ENCODE assay signal across 17 mouse cellular contexts in the genomic region with DNA sequence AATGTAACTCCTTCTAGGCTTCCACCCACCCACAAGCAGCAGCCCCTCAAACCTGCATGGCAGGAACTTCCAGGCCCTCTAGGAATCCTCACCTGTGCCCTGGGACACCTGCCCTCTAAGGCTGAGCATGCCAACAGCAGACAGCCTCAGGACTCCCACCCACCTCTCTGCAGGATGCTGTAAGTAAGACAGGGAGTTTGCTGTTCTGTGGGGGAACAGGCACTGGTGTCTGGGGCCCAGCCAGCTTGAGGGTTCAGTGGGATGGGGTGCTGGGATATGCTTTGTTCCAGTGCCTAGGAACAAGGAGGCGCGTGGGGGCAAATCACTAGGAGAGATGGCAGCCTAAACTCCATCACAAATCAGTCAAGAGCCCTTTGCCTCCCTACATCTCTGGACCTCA. TPM values are rescaled to one million over a fixed set of nuclear protein-coding genes. Genes with fewer than 3 reads are reported as not detected.
DNase-seq lines count a peak whose midpoint lies in the region; ATAC-seq and TF ChIP-seq lines count a peak whose summit lies in the region.
"Had no signal": no experiment of that assay in that cellular context is flagged by ENCODE, and none has a peak within 500 bp of the region (broad histone marks: within the 10 kb centered on the region; RNA-seq: fewer than 3 reads in every experiment).

No protein-coding gene starts in this region.

- DNase-seq in hindbrain, embryonic 11.5 days (ENCODE audit: low spot score) = no peak
- no peak for DNase-seq in hindbrain, postnatal 0 days (ENCODE audit: low spot score)
- DNase-seq in layer of hippocampus, postnatal 36 days = no peak
- no peak for DNase-seq in heart, adult 8-10 months (ENCODE audit: low spot score)
- DNase-seq: cerebellum, adult 11 months; cerebellum, postnatal 25 days; left cerebral cortex, postnatal 4 days; liver, postnatal 0 days; right cerebral cortex, postnatal 14 days; thymus, adult 2 months had no signal

- peak; percentile 10; the same call in 1 of the 2 replicates for ATAC-seq in hindbrain, embryonic 11.5 days (ENCODE audit: low FRiP score)
- no peak for ATAC-seq in hindbrain, postnatal 0 days
- ATAC-seq in midbrain, embryonic 12.5 days (ENCODE audit: low FRiP score, low read depth) = no peak
- no peak for ATAC-seq in midbrain, embryonic 15.5 days (replicated peaks)
- no peak for ATAC-seq in forebrain, embryonic 13.5 days
- no peak for ATAC-seq in stomach, embryonic 16.5 days (ENCODE audit: insufficient read depth, low FRiP score)
- ATAC-seq: liver, postnatal 0 days had no signal

- no peak overlapping the region for H3K4me3 ChIP-seq in hindbrain, embryonic 11.5 days (ENCODE audit: low read depth, low read length)
- no peak overlapping the region for H3K4me3 ChIP-seq in hindbrain, postnatal 0 days (ENCODE audit: low read length)
- no peak overlapping the region for H3K4me3 ChIP-seq in midbrain, embryonic 12.5 days
- H3K4me3 ChIP-seq in midbrain, embryonic 15.5 days = no peak overlapping the region
- 0 out of 2 replicates have a peak overlapping the region, but pooled peaks have one; percentile 3 for H3K4me3 ChIP-seq in forebrain, embryonic 13.5 days
- H3K4me3 ChIP-seq in stomach, embryonic 16.5 days (replicated peaks; ENCODE audit: low read length) = no peak overlapping the region
- H3K4me3 ChIP-seq: embryonic facial prominence, embryonic 15.5 days; hindbrain, embryonic 15.5 days; kidney, embryonic 15.5 days had no signal

- no peak overlapping the region for H3K9ac ChIP-seq in hindbrain, embryonic 11.5 days (ENCODE audit: low read depth, low read length)
- no peak overlapping the region for H3K9ac ChIP-seq in hindbrain, postnatal 0 days (replicated peaks; ENCODE audit: low read length)
- peak overlapping the region; percentile 33 for H3K9ac ChIP-seq in midbrain, embryonic 12.5 days (replicated peaks)
- H3K9ac ChIP-seq in midbrain, embryonic 15.5 days = no peak overlapping the region
- no peak overlapping the region for H3K9ac ChIP-seq in forebrain, embryonic 13.5 days
- H3K9ac ChIP-seq in stomach, embryonic 16.5 days (ENCODE audit: low read length) = no peak overlapping the region
- H3K9ac ChIP-seq: embryonic facial prominence, embryonic 15.5 days; hindbrain, embryonic 15.5 days; kidney, embryonic 15.5 days; liver, postnatal 0 days had no signal

- H3K27me3 ChIP-seq in hindbrain, embryonic 11.5 days (ENCODE audit: control insufficient read depth, insufficient read depth, low read length) = no peaks in the 10 kb centered on the region
- peaks cover 21% of the 10 kb centered on the region for H3K27me3 ChIP-seq in hindbrain, postnatal 0 days (ENCODE audit: insufficient read depth, low read length)
- peaks cover 29% of the 10 kb centered on the region for H3K27me3 ChIP-seq in midbrain, embryonic 12.5 days
- H3K27me3 ChIP-seq in midbrain, embryonic 15.5 days (replicated peaks) = peaks cover 16% of the 10 kb centered on the region
- peaks cover 92% of the 10 kb centered on the region for H3K27me3 ChIP-seq in forebrain, embryonic 13.5 days
- no peaks in the 10 kb centered on the region for H3K27me3 ChIP-seq in stomach, embryonic 16.5 days (ENCODE audit: control insufficient read depth, insufficient read depth, low read length)
- H3K27me3 ChIP-seq: embryonic facial prominence, embryonic 15.5 days; kidney, embryonic 15.5 days had no signal

- H3K27ac ChIP-seq in hindbrain, embryonic 11.5 days (ENCODE audit: low read depth, low read length) = 0 out of 2 replicates have a peak overlapping the region, but pooled peaks have one; percentile 30
- H3K27ac ChIP-seq in hindbrain, postnatal 0 days = no peak overlapping the region
- peak overlapping the region; percentile 72 for H3K27ac ChIP-seq in midbrain, embryonic 12.5 days (replicated peaks)
- no peak overlapping the region for H3K27ac ChIP-seq in midbrain, embryonic 15.5 days
- peak overlapping the region; percentile 54 for H3K27ac ChIP-seq in forebrain, embryonic 13.5 days
- peak overlapping the region; percentile 27; the same call in 1 of the 2 replicates for H3K27ac ChIP-seq in stomach, embryonic 16.5 days (ENCODE audit: low read length)
- H3K27ac ChIP-seq: embryonic facial prominence, embryonic 15.5 days; hindbrain, embryonic 15.5 days; kidney, embryonic 15.5 days had no signal

- H3K4me1 ChIP-seq in hindbrain, embryonic 11.5 days (replicated peaks; ENCODE audit: control insufficient read depth, insufficient read depth, low read length) = peaks cover 30% of the 10 kb centered on the region
- H3K4me1 ChIP-seq in hindbrain, postnatal 0 days (ENCODE audit: insufficient read depth, low read length) = peaks cover 11% of the 10 kb centered on the region
- peaks cover 69% of the 10 kb centered on the region for H3K4me1 ChIP-seq in midbrain, embryonic 12.5 days
- H3K4me1 ChIP-seq in midbrain, embryonic 15.5 days = peaks cover 48% of the 10 kb centered on the region
- H3K4me1 ChIP-seq in forebrain, embryonic 13.5 days = peaks cover 77% of the 10 kb centered on the region
- peaks cover 49% of the 10 kb centered on the region for H3K4me1 ChIP-seq in stomach, embryonic 16.5 days (ENCODE audit: control insufficient read depth, insufficient read depth, low read length)

- H3K4me2 ChIP-seq in hindbrain, embryonic 11.5 days (replicated peaks; ENCODE audit: low read depth, low read length) = no peak overlapping the region
- H3K4me2 ChIP-seq in hindbrain, postnatal 0 days (ENCODE audit: low read depth, low read length) = no peak overlapping the region
- H3K4me2 ChIP-seq in midbrain, embryonic 12.5 days (replicated peaks) = peak overlapping the region; percentile 33
- H3K4me2 ChIP-seq in midbrain, embryonic 15.5 days = no peak overlapping the region
- H3K4me2 ChIP-seq in forebrain, embryonic 13.5 days = peak overlapping the region; percentile 29
- no peak overlapping the region for H3K4me2 ChIP-seq in stomach, embryonic 16.5 days (ENCODE audit: low read depth, low read length)
- H3K4me2 ChIP-seq: embryonic facial prominence, embryonic 15.5 days; hindbrain, embryonic 15.5 days; kidney, embryonic 15.5 days had no signal

- H3K9me3 ChIP-seq in hindbrain, embryonic 11.5 days (ENCODE audit: control insufficient read depth, low read length) = no peaks in the 10 kb centered on the region
- no peaks in the 10 kb centered on the region for H3K9me3 ChIP-seq in hindbrain, postnatal 0 days (ENCODE audit: low read length)
- H3K9me3 ChIP-seq in midbrain, embryonic 12.5 days = no peaks in the 10 kb centered on the region
- H3K9me3 ChIP-seq in midbrain, embryonic 15.5 days = no peaks in the 10 kb centered on the region
- H3K9me3 ChIP-seq in forebrain, embryonic 13.5 days (replicated peaks) = no peaks in the 10 kb centered on the region
- no peaks in the 10 kb centered on the region for H3K9me3 ChIP-seq in stomach, embryonic 16.5 days (replicated peaks; ENCODE audit: control insufficient read depth, low read length)
- H3K9me3 ChIP-seq: embryonic facial prominence, embryonic 15.5 days; hindbrain, embryonic 15.5 days; kidney, embryonic 15.5 days had no signal

- no peak for TF ChIP-seq CTCF in hindbrain, postnatal 0 days (IDR thresholded peaks at IDR 0.05; ENCODE audit: low read depth)

- 87% methylated on average over 2 of the region's 2 CpGs for WGBS in hindbrain, embryonic 11.5 days
- 74% methylated on average over 2 of the region's 2 CpGs for WGBS in hindbrain, postnatal 0 days
- 69% methylated on average over 2 of the region's 2 CpGs for WGBS in midbrain, embryonic 12.5 days
- 75% methylated on average over 2 of the region's 2 CpGs for WGBS in midbrain, embryonic 15.5 days
- WGBS in forebrain, embryonic 13.5 days = 81% methylated on average over 2 of the region's 2 CpGs
- 90% methylated on average over 2 of the region's 2 CpGs for WGBS in stomach, embryonic 16.5 days

- no peaks in the 10 kb centered on the region for H3K36me3 ChIP-seq in hindbrain, embryonic 11.5 days (ENCODE audit: control insufficient read depth, insufficient read depth, low read length)
- no peaks in the 10 kb centered on the region for H3K36me3 ChIP-seq in hindbrain, postnatal 0 days (ENCODE audit: insufficient read depth, low read length)
- peaks cover 12% of the 10 kb centered on the region for H3K36me3 ChIP-seq in midbrain, embryonic 12.5 days
- no peaks in the 10 kb centered on the region for H3K36me3 ChIP-seq in midbrain, embryonic 15.5 days (replicated peaks)
- H3K36me3 ChIP-seq in forebrain, embryonic 13.5 days (ENCODE audit: poor library complexity, severe bottlenecking) = peaks cover 12% of the 10 kb centered on the region
- no peaks in the 10 kb centered on the region for H3K36me3 ChIP-seq in stomach, embryonic 16.5 days (ENCODE audit: control insufficient read depth, insufficient read depth, low read length)
- H3K36me3 ChIP-seq: hindbrain, embryonic 15.5 days had no signal

RNA-seq across cellular contexts. Expression of a gene that starts 16.4 kb away (rescaled TPM):
- polyA plus RNA-seq in hindbrain, embryonic 11.5 days (2014; fragmentation: Nextera tagmentation; extraction: Ambion mirVana) = 23.9 and 28.4 TPM in 2 replicates
- total RNA-seq in hindbrain, postnatal 0 days (2014; rRNA removed) = 109 and 128 TPM in 2 replicates
- 29.3 and 31.3 TPM in 2 replicates for polyA plus RNA-seq in hindbrain, postnatal 0 days (2015; fragmentation: Nextera tagmentation; extraction: Ambion mirVana)
- polyA plus RNA-seq in midbrain, embryonic 12.5 days (2016; fragmentation: Nextera tagmentation; extraction: Ambion mirVana) = 34.5 and 35.3 TPM in 2 replicates
- polyA plus RNA-seq in midbrain, embryonic 15.5 days (2015; fragmentation: Nextera tagmentation; extraction: Ambion mirVana) = 43.3 and 46.6 TPM in 2 replicates
- 13.4 and 15.6 TPM in 2 replicates for polyA plus RNA-seq in forebrain, embryonic 13.5 days (2015; fragmentation: Nextera tagmentation; extraction: Ambion mirVana)
- 10.5 and 13.9 TPM in 2 replicates for polyA plus RNA-seq in stomach, embryonic 16.5 days (2015; fragmentation: Nextera tagmentation; extraction: Ambion mirVana)
- total RNA-seq in layer of hippocampus, postnatal 36 days (2021) = 10 to 100 TPM; 44.0 to 45.7 TPM
- total RNA-seq in heart, adult 8-10 months (2022) = 10 to 100 TPM; 10.2 to 12.7 (median 10.5) TPM

Comparison
In these comparisons a context has a peak if more than half of its experiments do, and no peak if none do; other contexts are left out.
1. H3K27ac ChIP-seq: peak in hindbrain, embryonic 11.5 days (single experiment), midbrain, embryonic 12.5 days (single experiment), forebrain, embryonic 13.5 days (single experiment) and stomach, embryonic 16.5 days (single experiment); none in hindbrain, postnatal 0 days (single experiment) and midbrain, embryonic 15.5 days (single experiment).
2. H3K4me2 ChIP-seq: peak in midbrain, embryonic 12.5 days (single experiment) and forebrain, embryonic 13.5 days (single experiment); none in hindbrain, embryonic 11.5 days (single experiment), hindbrain, postnatal 0 days (single experiment), midbrain, embryonic 15.5 days (single experiment) and stomach, embryonic 16.5 days (single experiment).